Comparison of ENCODE assay signal across 37 mouse cellular contexts in the genomic region with DNA sequence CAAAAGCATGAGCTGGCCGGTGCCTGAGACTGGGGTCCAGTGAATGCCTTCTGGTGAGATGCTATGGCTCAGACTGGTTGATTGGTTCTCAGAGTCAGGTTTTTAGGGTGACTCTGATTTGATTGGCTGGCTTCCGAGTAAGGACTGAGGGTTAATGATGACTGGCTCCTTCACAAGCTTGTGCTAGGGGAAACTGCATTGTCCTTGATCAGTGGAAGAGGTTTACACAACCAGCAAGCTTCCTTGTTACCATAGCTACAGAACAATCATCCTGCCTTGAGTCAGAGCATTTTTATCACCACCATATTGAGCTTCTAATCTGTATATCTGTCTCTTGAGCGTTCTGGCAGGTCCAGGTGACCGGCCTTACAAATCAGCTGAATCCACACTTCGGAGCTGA. TPM values are rescaled to one million over a fixed set of nuclear protein-coding genes. Genes with fewer than 3 reads are reported as not detected.
DNase-seq lines count a peak whose midpoint lies in the region; ATAC-seq lines count a peak whose summit lies in the region.
"Had no signal": no experiment of that assay in that cellular context is flagged by ENCODE, and none has a peak within 500 bp of the region (broad histone marks: within the 10 kb centered on the region; RNA-seq: fewer than 3 reads in every experiment).

No protein-coding gene starts in this region.

- no peaks in the 10 kb centered on the region for H3K27me3 ChIP-seq in midbrain, embryonic 16.5 days (ENCODE audit: control insufficient read depth, insufficient read depth, low read depth, low read length)
- H3K27me3 ChIP-seq: CH12.LX had no signal

- peak; percentile 39 for DNase-seq in heart, adult 11 months
- no peak for DNase-seq in heart, postnatal 10 days
- DNase-seq in 416B (ENCODE audit: low read depth) = peak; percentile 9
- peak; percentile 55 for DNase-seq in brain, adult 2 months (ENCODE audit: low read depth, low spot score)
- no peak for DNase-seq in gastrocnemius, postnatal 14 days
- DNase-seq: adrenal gland, adult 2 months; adrenal gland, postnatal 36 days; cerebellum, adult 9-10 months; cerebellum, postnatal 36 days; gastrocnemius, postnatal 25 days; heart, adult 18-20 months; heart, postnatal 4 days; kidney, adult 11 months; kidney, postnatal 14 days; right cerebral cortex, adult 18-20 months; thymus, postnatal 4 days had no signal

- ATAC-seq in midbrain, embryonic 16.5 days = 0 out of 2 replicates have a peak, but pooled peaks have one; percentile 16
- ATAC-seq: activated CD4-positive, CD25-positive, alpha-beta regulatory T cell, adult 4 months; inflammation-experienced regulatory T-cells, adult 6 months had no signal

- H3K9me3 ChIP-seq in midbrain, embryonic 16.5 days (replicated peaks; ENCODE audit: control insufficient read depth, low read length, poor library complexity, severe bottlenecking) = no peaks in the 10 kb centered on the region
- H3K9me3 ChIP-seq: embryonic facial prominence, embryonic 13.5 days; limb, embryonic 13.5 days; lung, embryonic 15.5 days; midbrain, embryonic 12.5 days; neural tube, embryonic 12.5 days had no signal

- H3K4me2 ChIP-seq in midbrain, embryonic 16.5 days (ENCODE audit: low read length) = no peak overlapping the region
- H3K4me2 ChIP-seq: embryonic facial prominence, embryonic 13.5 days; heart, embryonic 11.5 days; hindbrain, embryonic 14.5 days; limb, embryonic 13.5 days; liver, embryonic 11.5 days; lung, embryonic 15.5 days; midbrain, embryonic 12.5 days; neural tube, embryonic 12.5 days had no signal

- H3K4me1 ChIP-seq in midbrain, embryonic 16.5 days (ENCODE audit: control insufficient read depth, insufficient read depth, low read length) = peaks cover 13% of the 10 kb centered on the region
- H3K4me1 ChIP-seq: limb, embryonic 13.5 days; lung, embryonic 15.5 days had no signal

- intact Hi-C loops in heart, postnatal 10 days (cut with DNase I) = no loop called here
- intact Hi-C loops in gastrocnemius, postnatal 14 days (cut with DNase I; ENCODE audit: low total_unique reads) = no loop called here

- no peak overlapping the region for H3K9ac ChIP-seq in midbrain, embryonic 16.5 days (ENCODE audit: low read depth, low read length)
- H3K9ac ChIP-seq: embryonic facial prominence, embryonic 13.5 days; hindbrain, embryonic 14.5 days; limb, embryonic 13.5 days; lung, embryonic 15.5 days; midbrain, embryonic 12.5 days; neural tube, embryonic 12.5 days had no signal

- H3K4me3 ChIP-seq in midbrain, embryonic 16.5 days (ENCODE audit: low read depth, low read length) = no peak overlapping the region
- H3K4me3 ChIP-seq: embryonic facial prominence, embryonic 13.5 days; limb, embryonic 13.5 days; lung, embryonic 15.5 days; midbrain, embryonic 12.5 days; myocyte; neural tube, embryonic 12.5 days had no signal

- 0 out of 2 replicates have a peak overlapping the region, but pooled peaks have one; percentile 33 for H3K27ac ChIP-seq in midbrain, embryonic 16.5 days (ENCODE audit: low read length)
- H3K27ac ChIP-seq: embryonic facial prominence, embryonic 13.5 days; hindbrain, embryonic 14.5 days; limb, embryonic 13.5 days; lung, embryonic 15.5 days; midbrain, embryonic 12.5 days; neural tube, embryonic 12.5 days had no signal

- 49% methylated on average over 5 of the region's 5 CpGs for WGBS in midbrain, embryonic 16.5 days

- no peaks in the 10 kb centered on the region for H3K36me3 ChIP-seq in midbrain, embryonic 16.5 days (ENCODE audit: control insufficient read depth, insufficient read depth, low read length)
- H3K36me3 ChIP-seq: embryonic facial prominence, embryonic 13.5 days; limb, embryonic 13.5 days; lung, embryonic 15.5 days; midbrain, embryonic 12.5 days; neural tube, embryonic 12.5 days had no signal

RNA-seq across cellular contexts. Expression of gene Htr5a, which starts 5.0 kb away (rescaled TPM):
- not detected for total RNA-seq in heart, postnatal 10 days (2021)
- 2.0 and 2.4 TPM in 2 replicates for polyA plus RNA-seq in midbrain, embryonic 16.5 days (2015; fragmentation: Nextera tagmentation; extraction: Ambion mirVana)
- not detected for total RNA-seq in gastrocnemius, postnatal 14 days (2021)
- total RNA-seq: adrenal gland, adult 2 months; adrenal gland, postnatal 36 days; CH12.LX; gastrocnemius, postnatal 25 days; heart, adult 18-20 months; heart, postnatal 4 days; megakaryocyte progenitor cell, adult 5-6 weeks had no signal
- polyA plus RNA-seq: activated CD4-positive, CD25-positive, alpha-beta regulatory T cell, adult 4 months; adrenal gland, adult 2 months; C2C12; embryonic facial prominence, embryonic 13.5 days; heart, embryonic 11.5 days; heart, embryonic 16.5 days; inflammation-experienced regulatory T-cells, adult 6 months; kidney, embryonic 14.5 days; limb, embryonic 13.5 days; liver, embryonic 11.5 days; liver, embryonic 16.5 days; lung, embryonic 15.5 days; myocyte; stomach, embryonic 14.5 days; testis, adult 2 months; thymus, postnatal 0 days had no signal

RNA-seq across cellular contexts. Expression of gene Paxip1, which starts 55.5 kb away (rescaled TPM):
- 10 to 100 TPM; 20.3 to 20.4 TPM for total RNA-seq in heart, postnatal 10 days (2021)
- polyA plus RNA-seq in midbrain, embryonic 16.5 days (2015; fragmentation: Nextera tagmentation; extraction: Ambion mirVana) = 28.7 and 30.2 TPM in 2 replicates
- total RNA-seq in gastrocnemius, postnatal 14 days (2021) = 10 to 100 TPM in 1 of 2 experiments, 1 to 10 TPM in 1; 9.1 to 14.3 TPM

Comparison
In these comparisons a context has a peak if more than half of its experiments do, and no peak if none do; other contexts are left out.
1. DNase-seq: peak in heart, adult 11 months (single experiment), 416B (single experiment) and brain, adult 2 months (single experiment); none in heart, postnatal 10 days (0 of 2) and gastrocnemius, postnatal 14 days (single experiment).